Mouse (Mus musculus) retina, postnatal 7 days (tissue): ENCODE data around the gene Ryr3.
A peak's percentile ranks its signal among the peaks of the same experiment; 100 is the strongest.

Experiments used
- DNase-seq: peaks from one replicate; pipeline ENCODE4 v3.0.0-alpha.2; 2012; ENCODE audit warnings: low read depth, low spot score

The Ryr3 gene

DNA sequence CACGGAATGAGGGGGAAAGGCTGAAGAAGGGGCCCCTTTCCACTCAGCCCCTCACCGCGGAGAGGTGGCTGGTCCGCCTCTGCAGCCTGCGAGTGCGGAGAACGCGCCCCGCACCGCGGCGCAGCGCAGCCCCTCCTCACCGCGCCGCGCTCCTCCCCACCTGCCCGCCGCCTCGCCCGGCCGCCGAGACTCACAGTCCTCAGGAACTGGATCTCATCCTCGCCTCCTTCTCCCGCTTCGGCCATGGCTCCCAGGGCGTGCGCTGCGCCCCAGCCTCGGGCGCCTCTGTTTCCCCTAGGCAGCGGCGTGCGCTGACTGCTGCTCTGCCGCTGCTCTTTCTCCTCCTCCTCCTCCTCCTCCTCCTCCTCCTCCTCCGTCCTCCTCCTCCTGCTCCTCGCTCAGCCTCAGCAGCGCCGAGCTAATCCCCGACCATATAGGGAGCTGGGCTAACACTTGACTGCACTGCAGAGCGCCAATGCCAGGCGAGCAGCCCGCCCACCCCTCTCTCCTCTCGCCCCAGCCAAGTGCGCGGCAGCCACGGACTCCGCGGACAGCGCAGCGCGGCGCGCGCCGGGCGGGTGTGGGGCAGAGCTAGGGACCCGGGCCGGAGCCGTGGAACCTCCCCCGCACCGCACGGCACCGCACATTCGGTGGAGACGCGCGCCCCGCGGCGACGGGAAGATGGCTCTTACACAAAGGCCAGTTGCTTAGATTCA, at the start of gene Ryr3:
Gene Ryr3, minus strand, starts transcription at position 351 of the 716 bp plus-strand sequence.
- DNase-seq: peak; percentile 52

DNA sequence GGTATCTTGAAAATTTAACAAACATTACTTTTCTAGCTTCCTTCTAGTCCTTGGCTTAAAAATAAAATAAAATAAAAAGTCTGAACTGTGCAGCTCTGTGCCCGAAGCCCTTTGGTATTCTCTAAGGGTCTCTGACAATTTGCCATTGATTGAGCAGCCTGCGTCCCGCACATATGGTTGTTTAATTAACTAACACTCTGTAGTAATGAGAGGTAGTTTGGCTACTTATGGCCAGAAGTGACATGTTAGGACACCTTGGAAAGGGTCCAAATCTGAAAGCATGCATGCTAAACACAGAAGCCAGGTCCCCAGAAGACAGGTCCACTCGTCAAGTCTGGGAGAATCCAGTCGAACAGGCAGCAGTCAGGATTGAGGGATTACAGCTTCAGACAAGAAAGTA, 22.0 kb upstream of the Ryr3 start:
- DNase-seq: no peak

DNA sequence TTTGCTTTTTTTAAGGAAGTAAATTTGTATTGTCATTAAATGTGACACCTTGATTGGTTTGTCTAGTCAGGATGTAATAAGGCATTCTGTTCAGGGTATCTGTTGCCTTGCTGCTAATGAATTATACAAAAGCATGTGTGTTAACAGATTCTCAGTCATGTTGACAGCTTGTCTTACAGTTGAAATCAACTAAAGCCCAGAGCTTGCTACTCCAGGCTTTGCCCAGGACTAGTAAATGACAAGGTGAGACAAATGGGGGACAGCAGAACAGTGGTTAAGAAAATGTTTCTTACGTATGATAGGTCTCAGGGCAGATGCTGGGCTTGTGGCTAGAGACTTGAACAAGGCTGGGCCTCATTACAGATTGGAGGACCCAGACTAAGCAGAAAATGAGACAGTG, 20.1 kb upstream of the Ryr3 start:
- no peak for DNase-seq

DNA sequence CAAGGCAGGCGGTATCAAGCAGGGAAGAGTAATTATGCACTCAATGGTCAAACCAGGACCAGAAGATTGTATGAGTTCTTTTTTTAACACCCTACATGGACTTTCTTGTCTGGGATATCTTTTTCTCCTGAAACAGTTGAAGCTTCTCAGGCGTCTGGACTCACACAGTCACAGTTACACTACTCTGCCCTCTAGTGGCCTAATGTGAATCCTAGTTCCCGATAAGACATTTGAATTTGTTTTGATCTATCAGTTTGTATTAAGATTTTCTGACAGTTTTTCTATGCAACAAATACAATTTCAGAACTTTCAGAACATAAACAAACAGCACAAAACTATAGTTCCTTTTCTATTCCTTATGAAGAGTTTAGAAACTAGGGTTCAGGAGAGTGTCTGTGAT, 17.7 kb upstream of the Ryr3 start:
- peak; percentile 51 for DNase-seq

DNA sequence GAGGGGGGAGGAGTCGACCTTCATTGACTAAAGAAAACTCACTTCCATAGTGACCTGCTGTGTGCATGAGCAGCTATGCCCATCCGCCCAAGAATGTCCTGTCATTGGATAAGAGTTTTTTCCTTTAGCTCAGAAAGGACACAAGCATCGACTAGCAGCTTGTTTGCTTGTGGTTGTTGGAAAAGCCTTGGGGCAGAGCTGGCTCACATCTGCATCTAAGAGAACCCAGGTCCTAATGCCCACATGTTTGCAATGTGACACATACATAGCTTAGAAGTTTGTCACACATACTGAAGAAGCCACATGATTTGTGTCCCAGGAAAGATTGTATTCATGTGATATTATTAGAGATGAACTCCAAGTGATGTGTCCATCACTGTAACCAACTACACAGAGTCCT, 16.5 kb upstream of the Ryr3 start:
- no peak for DNase-seq

DNA sequence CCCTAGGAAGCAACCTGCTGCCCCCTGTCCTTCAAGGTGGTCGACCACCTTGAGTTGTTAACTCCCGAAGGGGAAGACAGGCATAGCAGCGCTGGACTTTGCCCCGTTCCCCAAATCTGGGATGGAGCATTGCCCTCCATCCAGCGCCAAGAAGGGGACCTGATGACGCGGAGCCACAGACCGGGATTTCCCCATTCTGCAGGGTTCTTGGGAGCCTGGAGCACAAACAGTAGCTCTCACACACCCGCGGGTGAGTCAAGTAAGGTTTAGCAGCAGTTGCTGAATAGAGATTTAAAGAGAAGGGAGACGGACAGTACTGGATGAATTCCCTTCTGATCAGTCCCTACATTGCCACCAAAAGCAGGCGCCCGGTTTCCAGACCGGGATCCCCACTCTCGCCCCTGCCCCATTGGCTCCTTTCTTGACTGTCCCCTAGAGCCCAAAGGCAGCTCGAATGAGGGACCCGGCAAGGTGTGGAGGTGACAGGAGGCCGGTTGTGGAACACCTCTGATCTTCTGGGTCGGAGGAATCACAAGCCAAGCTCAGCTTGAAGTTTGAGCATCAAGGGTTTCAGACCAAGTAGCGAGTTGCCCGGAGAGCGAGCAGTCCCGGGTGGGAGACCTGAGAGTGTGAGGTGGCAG, 671 bp downstream of the Ryr3 start:
- DNase-seq: no peak

DNA sequence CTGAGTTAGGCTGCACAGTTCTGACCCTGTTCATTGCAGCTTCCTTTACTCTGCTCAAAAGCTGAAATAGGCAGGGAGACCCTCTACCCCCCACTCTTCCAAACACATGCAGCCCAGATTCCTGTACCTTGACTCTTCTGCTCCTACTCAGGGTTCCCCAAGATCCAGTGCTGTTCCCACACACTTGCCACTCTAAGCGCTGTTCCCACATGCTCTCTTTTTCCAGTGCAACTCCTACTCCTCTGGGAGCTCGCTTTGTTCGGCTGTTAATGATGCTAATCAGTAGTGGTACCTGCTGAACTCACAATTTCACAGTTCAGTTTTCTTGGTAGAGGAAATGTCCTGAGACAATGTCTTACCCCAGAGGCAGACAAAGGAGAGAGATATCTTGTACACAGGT, 6.9 kb downstream of the Ryr3 start:
- DNase-seq: no peak

DNA sequence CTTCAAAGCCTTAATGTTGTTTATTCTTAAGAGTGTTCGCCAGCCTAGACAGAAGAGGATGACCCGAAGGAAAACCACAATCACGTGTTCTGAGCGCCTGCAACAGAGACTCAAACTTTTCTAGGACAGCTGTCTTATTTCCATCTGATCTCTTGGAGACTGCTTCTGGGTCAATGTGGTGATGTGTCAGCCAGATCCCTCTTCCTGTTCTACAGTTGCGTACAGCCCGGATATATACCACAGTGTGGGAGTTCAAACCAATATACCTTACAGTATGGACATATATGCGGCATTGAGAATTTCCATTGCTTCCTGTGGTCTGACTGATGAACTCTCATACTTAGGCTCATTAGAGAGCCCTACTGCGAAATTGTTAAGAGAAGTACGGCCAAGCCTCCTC, 7.6 kb downstream of the Ryr3 start:
- no peak for DNase-seq

DNA sequence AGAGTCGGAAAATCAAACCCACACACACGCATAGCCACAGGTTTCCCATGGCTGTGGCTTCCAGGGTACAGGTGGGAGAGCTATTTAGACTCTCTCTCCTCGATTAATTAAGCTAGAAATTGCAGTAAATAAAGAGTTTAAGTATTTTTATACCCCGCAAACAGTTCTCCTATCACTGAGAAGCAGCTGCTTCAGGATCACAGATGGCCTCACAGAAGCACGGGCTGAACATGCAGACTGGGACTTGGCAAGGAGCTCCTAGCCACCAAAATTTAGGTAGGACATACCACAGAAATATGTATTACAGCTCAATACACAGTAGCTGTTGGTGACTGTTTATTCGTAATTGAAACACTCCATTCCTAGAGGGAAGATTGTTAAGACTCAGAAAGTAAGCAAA, 14.0 kb downstream of the Ryr3 start:
- no peak for DNase-seq

DNA sequence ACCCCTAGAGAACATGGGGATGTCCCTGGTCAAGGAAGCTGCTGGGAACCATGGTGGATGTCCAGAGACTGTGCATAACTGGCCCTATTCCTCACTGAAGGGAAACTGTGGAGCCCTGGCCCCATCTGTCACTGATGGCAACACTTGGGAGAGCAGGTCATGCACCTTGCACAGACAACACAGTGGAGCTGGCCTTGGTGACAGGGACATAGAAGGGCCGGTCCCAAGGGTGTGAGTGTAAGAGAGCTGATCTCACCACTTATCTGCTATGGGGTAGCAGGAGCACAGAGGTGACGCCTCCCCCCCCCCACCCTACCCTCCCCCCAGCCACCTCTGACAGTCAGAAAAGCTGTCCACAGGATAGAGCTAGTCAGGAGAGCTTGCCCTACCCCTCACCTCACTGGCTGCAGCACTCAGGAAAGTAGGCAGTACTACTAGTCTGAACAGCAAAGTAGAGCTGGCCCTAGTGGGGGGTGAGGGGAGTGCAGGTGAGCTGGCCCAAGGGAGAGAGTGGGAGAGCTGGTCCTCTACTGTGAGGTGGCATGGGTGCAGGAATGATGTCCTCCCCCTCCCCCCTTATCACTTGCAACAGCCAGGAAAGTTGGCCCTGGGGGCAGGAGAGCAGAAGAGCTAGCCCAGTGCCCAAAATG, 17.7 kb downstream of the Ryr3 start:
- DNase-seq: no peak

DNA sequence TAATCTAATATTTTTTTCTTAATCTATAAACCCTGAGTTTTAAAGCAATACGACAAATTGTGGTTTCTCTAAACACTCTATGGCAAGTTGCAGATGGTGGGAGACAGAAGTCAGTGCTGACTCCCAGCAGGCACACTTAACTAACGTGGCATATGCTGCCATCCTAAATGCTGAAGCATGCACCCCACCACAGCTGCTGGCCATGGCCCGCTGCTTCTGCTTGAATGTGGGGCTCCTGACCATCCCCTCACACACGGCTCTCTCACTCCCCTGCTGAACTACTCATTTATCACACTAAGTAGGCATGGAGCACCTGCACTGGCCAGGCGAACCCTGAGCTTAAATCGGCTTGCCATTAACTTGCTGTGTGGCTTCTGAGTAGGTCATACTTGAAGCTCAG, 29.7 kb downstream of the Ryr3 start:
- DNase-seq: no peak

DNA sequence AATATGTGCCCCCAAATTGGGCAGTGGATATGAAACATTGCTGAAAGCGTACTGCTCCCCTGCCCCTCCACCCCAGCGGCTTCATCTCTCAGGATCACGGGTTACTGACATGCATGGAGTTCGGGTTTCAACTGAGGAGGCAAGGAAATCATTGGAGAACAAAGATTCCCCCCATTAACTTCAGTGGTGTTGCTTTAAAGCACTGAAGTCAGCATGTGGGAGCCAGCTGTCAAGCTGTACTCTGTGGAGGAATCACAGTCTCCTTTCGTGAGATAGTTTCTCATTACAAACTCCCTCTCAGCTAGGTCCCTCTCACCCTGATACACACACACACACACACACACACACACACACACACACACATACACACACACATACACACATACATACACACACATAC, 35.2 kb downstream of the Ryr3 start:
- no peak for DNase-seq

DNA sequence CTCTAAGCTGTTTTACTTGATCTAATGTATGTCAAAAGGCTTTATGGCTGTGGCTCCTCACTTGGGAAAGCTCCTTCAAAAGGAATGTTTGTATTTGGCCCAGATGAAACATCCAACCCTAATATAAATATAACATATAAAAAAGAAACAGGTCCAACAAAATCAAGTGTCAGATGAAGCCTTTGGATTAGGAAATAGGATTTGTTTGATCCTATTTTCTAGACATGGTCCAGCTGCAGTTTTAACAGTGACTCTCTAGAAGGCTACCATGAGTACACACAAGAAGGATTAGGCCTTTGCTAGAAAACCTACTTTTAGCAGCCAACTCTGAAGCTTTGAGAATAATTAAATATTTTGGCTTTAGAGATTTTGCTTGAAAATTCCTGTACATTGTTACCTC, 38.8 kb downstream of the Ryr3 start:
- DNase-seq: no peak

DNA sequence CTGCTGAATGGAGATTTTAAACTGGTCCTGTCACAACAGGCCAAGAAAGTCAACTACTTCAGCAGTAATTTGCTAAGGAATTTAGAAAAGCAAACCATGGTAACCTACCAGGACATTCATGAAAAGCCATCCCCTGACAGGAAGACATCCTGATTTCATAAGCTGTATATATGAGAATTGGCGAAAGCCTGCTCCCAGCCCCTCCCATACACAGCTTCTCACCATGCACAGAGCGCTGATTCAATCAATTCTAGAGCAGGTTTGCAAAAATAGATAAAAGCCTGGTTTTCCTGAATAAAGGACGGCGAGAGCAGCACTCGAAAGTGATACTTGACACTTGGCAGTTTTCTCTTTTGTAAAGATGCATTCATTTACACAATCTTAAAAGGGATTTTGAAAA, 40.6 kb downstream of the Ryr3 start:
- DNase-seq: no peak

DNA sequence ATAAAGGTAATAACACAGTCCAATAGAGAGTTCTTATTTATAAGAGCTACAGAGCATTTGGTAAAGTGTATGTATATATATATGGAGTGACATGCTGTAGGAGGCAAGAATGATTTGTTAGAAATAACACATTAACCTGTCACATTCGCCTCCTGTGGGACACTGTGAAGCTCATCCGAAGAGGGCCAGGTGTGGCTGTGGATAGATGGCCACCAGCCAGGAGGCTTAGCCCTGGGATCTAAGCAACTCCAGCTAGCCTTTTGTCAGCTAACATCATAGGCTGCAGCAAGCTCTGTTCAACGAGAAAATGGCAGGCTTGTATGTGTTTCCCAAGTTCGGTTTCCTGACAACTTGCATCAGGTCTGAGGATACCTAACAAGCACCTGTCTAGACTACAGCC, 48.8 kb downstream of the Ryr3 start:
- DNase-seq: no peak

DNA sequence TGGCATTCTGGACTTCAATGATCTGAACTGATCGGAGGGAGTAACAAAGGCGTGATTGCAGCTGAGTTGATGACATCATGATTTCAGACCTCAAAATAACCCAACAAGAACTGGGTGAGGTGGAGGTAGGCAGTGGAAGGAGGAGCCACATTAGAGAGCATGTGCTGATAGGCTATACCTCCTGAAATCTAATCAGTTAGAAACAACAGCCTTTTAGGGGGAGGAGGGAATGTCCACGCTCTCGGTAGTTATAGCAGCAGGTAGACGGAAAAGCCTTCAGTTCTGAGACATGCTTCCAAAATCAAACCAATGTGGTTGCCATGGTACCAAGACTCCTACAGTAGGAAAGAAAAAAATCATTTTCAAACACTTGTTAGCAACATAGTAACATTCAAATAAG, 55.4 kb downstream of the Ryr3 start:
- DNase-seq: no peak

DNA sequence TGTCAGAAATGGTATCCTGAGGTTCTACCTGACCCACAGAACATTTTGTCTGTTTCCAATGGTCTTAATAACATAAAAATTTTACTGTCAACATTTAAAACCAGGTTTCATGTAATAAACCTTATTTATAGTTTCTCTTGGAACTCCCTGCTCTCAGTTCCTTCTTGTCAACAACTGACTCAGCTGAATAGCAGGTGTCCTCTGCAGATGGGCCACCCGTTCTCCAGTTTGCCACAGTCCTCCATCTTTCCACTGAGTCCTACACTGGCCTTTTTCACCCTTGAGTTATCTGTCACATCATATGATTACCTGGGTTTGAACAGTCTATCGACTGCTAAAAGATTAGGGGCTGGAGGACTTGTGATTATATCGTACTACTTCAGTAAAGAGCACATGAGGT, 79.1 kb downstream of the Ryr3 start:
- DNase-seq: no peak

DNA sequence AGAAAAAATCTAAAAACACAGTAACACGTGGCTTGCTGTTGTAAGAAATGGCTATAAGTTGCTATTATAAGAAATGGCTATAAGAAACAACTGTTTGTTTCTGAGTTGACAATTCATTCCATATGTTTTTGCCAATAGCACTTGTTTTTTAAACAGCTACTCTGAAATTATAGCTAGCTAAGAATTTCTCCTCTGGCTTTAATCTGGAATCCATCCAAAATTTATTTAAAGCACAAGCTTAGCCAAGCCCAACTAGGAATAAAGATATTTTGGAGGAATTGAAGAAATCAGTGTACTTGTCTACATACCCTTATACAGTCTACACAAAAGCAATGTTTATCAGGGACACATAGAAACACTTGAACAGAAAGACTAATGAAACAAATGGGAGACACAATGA, 93.4 kb downstream of the Ryr3 start:
- DNase-seq: no peak

DNA sequence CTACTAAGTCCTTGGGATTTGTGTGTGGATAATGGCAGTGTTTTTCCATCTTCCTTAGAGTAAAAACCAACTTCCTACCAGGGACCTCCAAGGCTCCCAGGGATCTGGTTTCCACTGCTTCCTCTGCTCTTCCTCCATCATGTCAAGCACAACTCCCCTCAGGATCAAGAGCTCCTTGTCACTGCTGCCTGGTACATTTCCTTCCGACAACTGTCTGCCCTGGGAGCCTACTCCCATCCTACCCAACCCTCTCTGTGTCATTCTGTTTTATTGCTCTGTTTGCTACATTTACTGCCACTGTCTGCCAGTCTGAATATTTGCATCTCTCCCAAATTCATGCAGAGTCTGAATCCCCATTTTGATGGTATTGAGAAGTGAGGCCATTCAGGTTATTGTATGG, 97.8 kb downstream of the Ryr3 start:
- DNase-seq: no peak

DNA sequence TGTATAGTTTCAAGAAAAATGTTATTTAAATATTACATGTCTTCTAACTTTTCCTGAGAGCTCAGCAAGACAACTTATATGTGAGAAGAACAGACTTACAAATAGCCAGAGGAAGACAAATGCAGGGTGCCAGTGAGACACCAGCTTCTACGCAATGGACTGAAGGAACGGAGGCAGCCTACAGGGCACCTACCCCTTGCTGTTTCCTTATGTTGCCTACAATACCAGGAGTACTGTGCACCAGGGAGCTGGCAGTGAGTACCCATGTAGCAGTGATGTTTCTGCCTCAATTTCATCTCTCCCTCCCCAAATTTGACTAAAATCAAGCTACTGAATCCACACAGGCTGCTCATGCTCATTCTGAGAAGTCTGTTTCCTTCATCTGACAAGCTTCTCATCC, 100.1 kb downstream of the Ryr3 start:
- no peak for DNase-seq

DNA sequence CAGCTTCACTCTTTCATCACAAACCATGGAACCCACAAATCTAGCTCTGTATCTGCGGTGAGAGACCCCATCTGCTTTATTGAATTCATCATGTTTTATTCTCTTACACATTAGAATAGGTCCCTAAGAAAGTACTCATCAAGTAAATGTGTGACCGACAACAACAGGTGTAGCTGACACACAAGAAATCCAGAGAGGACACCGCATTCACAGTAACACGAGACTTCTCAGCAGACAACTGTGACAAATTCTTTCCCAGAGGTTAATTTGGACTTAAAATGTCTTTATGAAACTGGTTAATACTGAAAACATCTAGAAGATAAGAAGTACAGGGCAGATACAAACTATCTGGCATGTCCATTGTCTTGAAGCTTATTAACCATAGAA, 101.0 kb downstream of the Ryr3 start:
- DNase-seq: no peak

DNA sequence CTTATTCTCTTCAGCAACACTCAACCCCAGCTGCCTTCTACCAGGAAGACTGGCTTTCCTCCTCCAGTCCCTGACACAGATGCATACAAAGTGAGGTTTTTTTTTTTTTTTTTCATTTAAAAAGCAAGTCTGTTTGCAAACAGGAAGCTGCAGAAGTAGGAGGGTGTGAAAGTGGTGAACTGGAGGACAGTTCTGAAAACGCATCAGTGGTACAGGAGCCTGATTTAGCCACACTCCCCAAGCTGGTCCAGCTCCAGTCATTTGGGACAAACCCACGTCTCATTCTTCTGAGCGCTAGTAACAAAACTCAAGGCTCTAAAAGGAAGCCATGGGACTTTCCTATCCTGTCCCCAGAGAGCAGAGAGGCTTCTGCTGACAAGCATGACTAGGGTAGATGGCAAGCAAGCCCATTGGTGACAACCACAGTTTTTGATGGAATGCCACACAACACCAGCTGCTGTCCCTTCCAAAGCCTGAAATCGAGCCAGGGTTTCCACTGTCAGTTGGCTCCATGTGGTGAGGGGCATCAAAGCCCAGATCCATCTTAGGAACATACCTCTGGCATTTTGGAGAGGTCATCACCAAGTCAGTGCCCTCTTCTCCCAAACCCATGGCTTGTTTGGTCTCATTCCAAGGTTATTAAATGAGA, 101.5 kb downstream of the Ryr3 start:
- DNase-seq: no peak

DNA sequence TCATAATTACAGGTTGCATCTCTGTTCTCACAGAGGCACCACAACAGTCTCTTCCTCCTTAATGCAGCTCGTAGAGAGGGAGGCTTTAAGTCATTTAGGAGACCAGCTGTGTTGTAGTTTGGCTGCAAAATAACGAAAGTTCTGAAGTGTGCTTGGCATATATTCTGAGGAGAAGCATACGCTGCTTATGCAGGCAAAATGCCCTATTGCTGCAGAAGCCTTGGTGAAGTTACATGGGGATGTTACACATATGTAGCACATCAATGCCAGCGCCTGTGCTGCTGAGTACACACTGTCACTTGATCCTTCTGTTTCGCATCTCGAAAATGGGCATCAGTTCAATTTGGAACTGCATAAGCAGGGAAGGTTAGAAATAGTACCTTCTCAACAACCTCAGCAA, 112.3 kb downstream of the Ryr3 start:
- DNase-seq: no peak
